14 mouse cellular contexts compared by ENCODE assay signal in the genomic region with DNA sequence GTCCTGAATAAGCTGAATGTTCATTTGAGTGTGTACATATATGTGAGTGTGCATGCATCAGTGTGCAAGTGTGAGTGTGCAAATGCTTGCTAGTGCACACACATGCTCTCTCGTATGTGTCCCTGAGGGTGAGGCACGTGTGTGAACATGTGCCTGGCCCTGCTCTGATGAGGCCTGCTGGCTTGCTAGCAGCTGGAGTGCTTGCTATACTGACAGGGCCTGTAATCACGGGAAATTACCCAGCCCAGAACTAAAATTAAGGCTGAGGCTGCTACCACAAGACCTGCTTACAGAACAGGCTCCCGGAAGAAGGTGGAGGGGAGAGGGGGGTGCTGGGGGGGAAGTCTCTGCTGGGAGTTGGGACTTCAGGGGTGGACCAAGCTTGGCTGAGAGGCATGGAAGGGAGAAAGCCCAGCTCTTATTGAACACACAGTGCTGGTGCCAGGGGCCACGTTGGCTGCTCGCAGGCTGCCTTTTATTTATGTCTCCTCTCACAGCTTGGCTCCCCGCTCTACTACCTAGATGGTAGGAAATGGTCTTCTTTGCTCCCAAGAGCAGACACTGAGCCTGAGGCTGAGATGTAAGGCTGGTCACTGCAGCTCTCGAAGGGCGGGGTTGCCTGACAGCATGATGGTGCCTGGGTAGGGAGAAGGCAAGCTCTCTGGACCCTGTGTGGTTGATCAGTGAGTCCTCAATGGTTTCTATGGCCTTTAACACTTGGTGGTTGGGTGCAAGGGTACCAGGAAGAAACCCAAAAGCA. TPM values are rescaled to one million over a fixed set of nuclear protein-coding genes. Genes with fewer than 3 reads are reported as not detected.
DNase-seq lines count a peak whose midpoint lies in the region; ATAC-seq and TF ChIP-seq lines count a peak whose summit lies in the region.
"Had no signal": no experiment of that assay in that cellular context is flagged by ENCODE, and none has a peak within 500 bp of the region (broad histone marks: within the 10 kb centered on the region; RNA-seq: fewer than 3 reads in every experiment).

No protein-coding gene starts in this region.

- H3K27ac ChIP-seq in heart, adult 2 months, result peak overlapping the region; percentile 5; the same call in 1 of the 2 replicates
- no peak overlapping the region for H3K27ac ChIP-seq in limb, embryonic 11.5 days (replicated peaks; ENCODE audit: low read depth, low read length)
- no peak overlapping the region for H3K27ac ChIP-seq in limb, embryonic 10.5 days
- H3K27ac ChIP-seq in neural tube, embryonic 14.5 days (ENCODE audit: low read depth, low read length), result peak overlapping the region; percentile 18; the same call in 1 of the 2 replicates
- H3K27ac ChIP-seq: embryonic facial prominence, embryonic 13.5 days had no signal

- intact Hi-C loops in heart, adult 2 months (cut with DNase I), result loop anchor here (5.0 kb wide), 1 partner anchor 53 kb away; a partner anchor contains a TSS
- intact Hi-C loops in heart, postnatal 25 days (cut with DNase I), result no loop called here

- H3K36me3 ChIP-seq in heart, adult 2 months (ENCODE audit: control insufficient read depth, insufficient read depth, low read length), result no peaks in the 10 kb centered on the region
- no peaks in the 10 kb centered on the region for H3K36me3 ChIP-seq in limb, embryonic 11.5 days (ENCODE audit: control insufficient read depth, insufficient read depth, low read length)
- no peaks in the 10 kb centered on the region for H3K36me3 ChIP-seq in limb, embryonic 10.5 days
- no peaks in the 10 kb centered on the region for H3K36me3 ChIP-seq in neural tube, embryonic 14.5 days (ENCODE audit: control insufficient read depth, insufficient read depth, low read length)
- H3K36me3 ChIP-seq: embryonic facial prominence, embryonic 13.5 days had no signal

- H3K9me3 ChIP-seq in limb, embryonic 11.5 days (ENCODE audit: control insufficient read depth, low read length), result no peaks in the 10 kb centered on the region
- no peaks in the 10 kb centered on the region for H3K9me3 ChIP-seq in limb, embryonic 10.5 days (replicated peaks)
- no peaks in the 10 kb centered on the region for H3K9me3 ChIP-seq in neural tube, embryonic 14.5 days (ENCODE audit: control insufficient read depth, low read length)
- H3K9me3 ChIP-seq: embryonic facial prominence, embryonic 13.5 days had no signal

- TF ChIP-seq POLR2A in heart, adult 2 months (IDR thresholded peaks at IDR 0.05; ENCODE audit: insufficient read depth, low read depth, low read length), result no peak

- no peak for DNase-seq in heart, adult 2 months
- DNase-seq in heart, postnatal 25 days (ENCODE audit: low spot score), result no peak
- DNase-seq in limb, embryonic 11.5 days (ENCODE audit: low spot score), result no peak
- DNase-seq in limb, embryonic 10.5 days (ENCODE audit: low spot score), result no peak
- peak; percentile 38 to 42 for DNase-seq in cerebellum, postnatal 25 days
- no peak for DNase-seq in Muller cell, postnatal 12 days (ENCODE audit: inconsistent ontology term)
- DNase-seq: gastrocnemius, postnatal 36 days had no signal

- ATAC-seq in limb, embryonic 11.5 days (ENCODE audit: insufficient number of reproducible peaks, low FRiP score, low TSS enrichment, low read depth), result 0 out of 2 replicates have a peak, but pooled peaks have one; percentile 40
- no peak for ATAC-seq in neural tube, embryonic 14.5 days (ENCODE audit: low read depth)
- ATAC-seq: lung, postnatal 0 days had no signal

- H3K79me2 ChIP-seq in heart, adult 2 months (replicated peaks; ENCODE audit: control insufficient read depth, insufficient read depth, low read length), result no peaks in the 10 kb centered on the region

- 63% methylated on average over 9 of the region's 9 CpGs for WGBS in heart, adult 2 months
- WGBS in limb, embryonic 11.5 days, result 68% methylated on average over 9 of the region's 9 CpGs
- 77% methylated on average over 9 of the region's 9 CpGs for WGBS in limb, embryonic 10.5 days
- 55% methylated on average over 9 of the region's 9 CpGs for WGBS in neural tube, embryonic 14.5 days

- H3K4me3 ChIP-seq in heart, adult 2 months, result no peak overlapping the region
- no peak overlapping the region for H3K4me3 ChIP-seq in limb, embryonic 11.5 days (ENCODE audit: low read depth, low read length)
- H3K4me3 ChIP-seq in limb, embryonic 10.5 days, result no peak overlapping the region
- H3K4me3 ChIP-seq in neural tube, embryonic 14.5 days (ENCODE audit: low read depth, low read length), result no peak overlapping the region
- H3K4me3 ChIP-seq: embryonic facial prominence, embryonic 13.5 days; myocyte had no signal

- no peak overlapping the region for H3K9ac ChIP-seq in heart, adult 2 months (ENCODE audit: low read depth, low read length)
- H3K9ac ChIP-seq in limb, embryonic 11.5 days (ENCODE audit: low read length), result no peak overlapping the region
- H3K9ac ChIP-seq in neural tube, embryonic 14.5 days (replicated peaks; ENCODE audit: low read depth, low read length), result no peak overlapping the region
- H3K9ac ChIP-seq: embryonic facial prominence, embryonic 13.5 days had no signal

- H3K4me2 ChIP-seq in limb, embryonic 11.5 days (ENCODE audit: low read depth, severe bottlenecking), result no peak overlapping the region
- H3K4me2 ChIP-seq in neural tube, embryonic 14.5 days (ENCODE audit: low read depth, low read length), result no peak overlapping the region
- H3K4me2 ChIP-seq: embryonic facial prominence, embryonic 13.5 days had no signal

- no peaks in the 10 kb centered on the region for H3K27me3 ChIP-seq in heart, adult 2 months (ENCODE audit: control insufficient read depth, insufficient read depth, low read length)
- H3K27me3 ChIP-seq in limb, embryonic 11.5 days (ENCODE audit: control insufficient read depth, insufficient read depth, low read length), result no peaks in the 10 kb centered on the region
- peaks cover 12% of the 10 kb centered on the region for H3K27me3 ChIP-seq in limb, embryonic 10.5 days (ENCODE audit: low read depth, poor library complexity, severe bottlenecking)
- no peaks in the 10 kb centered on the region for H3K27me3 ChIP-seq in neural tube, embryonic 14.5 days (ENCODE audit: control insufficient read depth, insufficient read depth, low read length)

- no peak for TF ChIP-seq EP300 in heart, adult 2 months (IDR thresholded peaks at IDR 0.05; ENCODE audit: insufficient read depth, low read depth, low read length)

- peaks cover 8% of the 10 kb centered on the region for H3K4me1 ChIP-seq in heart, adult 2 months (ENCODE audit: control insufficient read depth, insufficient read depth, low read length)
- H3K4me1 ChIP-seq in limb, embryonic 11.5 days (ENCODE audit: control insufficient read depth, insufficient read depth, low read length), result no peaks in the 10 kb centered on the region
- H3K4me1 ChIP-seq in limb, embryonic 10.5 days, result peaks cover 28% of the 10 kb centered on the region
- peaks cover 10% of the 10 kb centered on the region; the same call in 1 of the 2 replicates for H3K4me1 ChIP-seq in neural tube, embryonic 14.5 days (ENCODE audit: control insufficient read depth, insufficient read depth, low read length)

- no peak for TF ChIP-seq CTCF in heart, adult 2 months (IDR thresholded peaks at IDR 0.05)

RNA-seq across cellular contexts. Expression of a gene that starts 23.0 kb away (rescaled TPM):
- total RNA-seq in heart, adult 2 months (2021), result not detected
- polyA plus RNA-seq in heart, adult 2 months (2012; rRNA removed), result not detected in 2 replicates
- total RNA-seq in heart, postnatal 25 days (2021), result not detected
- not detected in 2 replicates for polyA plus RNA-seq in limb, embryonic 11.5 days (2014; fragmentation: Nextera tagmentation; extraction: Ambion mirVana)
- polyA plus RNA-seq in limb, embryonic 10.5 days (2016; fragmentation: Nextera tagmentation; extraction: Ambion mirVana), result not detected in 2 replicates
- not detected in 2 replicates for polyA plus RNA-seq in neural tube, embryonic 14.5 days (2014; fragmentation: Nextera tagmentation; extraction: Ambion mirVana)
- total RNA-seq: gastrocnemius, postnatal 36 days; heart, postnatal 10 days had no signal
- polyA plus RNA-seq: embryonic facial prominence, embryonic 13.5 days; limb, embryonic 14.5 days; myocyte; stomach, embryonic 14.5 days had no signal

RNA-seq across cellular contexts. Expression of a gene that starts 52.7 kb away (rescaled TPM):
- total RNA-seq in heart, adult 2 months (2021), result 1 to 10 TPM; 4.4 to 4.5 TPM
- 4.8 and 7.4 TPM in 2 replicates for polyA plus RNA-seq in heart, adult 2 months (2012; rRNA removed)
- total RNA-seq in heart, postnatal 25 days (2021), result 1 to 10 TPM; 5.1 to 5.4 TPM
- polyA plus RNA-seq in limb, embryonic 11.5 days (2014; fragmentation: Nextera tagmentation; extraction: Ambion mirVana), result 0.48 and 0.82 TPM in 2 replicates
- polyA plus RNA-seq in limb, embryonic 10.5 days (2016; fragmentation: Nextera tagmentation; extraction: Ambion mirVana), result 0.83 and 0.90 TPM in 2 replicates
- polyA plus RNA-seq in neural tube, embryonic 14.5 days (2014; fragmentation: Nextera tagmentation; extraction: Ambion mirVana), result 70.7 and 79.3 TPM in 2 replicates
- polyA plus RNA-seq: myocyte had no signal

Comparison
In these comparisons a context has a peak if more than half of its experiments do, and no peak if none do; other contexts are left out.
1. DNase-seq: peak in cerebellum, postnatal 25 days (2 of 2); none in heart, adult 2 months (0 of 2), heart, postnatal 25 days (single experiment), limb, embryonic 11.5 days (single experiment), limb, embryonic 10.5 days (single experiment) and Muller cell, postnatal 12 days (single experiment).
2. H3K27ac ChIP-seq: peak in heart, adult 2 months (single experiment) and neural tube, embryonic 14.5 days (single experiment); none in limb, embryonic 11.5 days (single experiment) and limb, embryonic 10.5 days (single experiment).